Mouse (Mus musculus): ENCODE data around the gene Rnf149. TPM values are rescaled to one million over a fixed set of nuclear protein-coding genes. Genes with fewer than 3 reads are reported as not detected.
A peak's percentile ranks its signal among the peaks of the same experiment; 100 is the strongest.

The Rnf149 gene
- polyA plus RNA-seq, 1 experiment = 35.4 TPM

DNA sequence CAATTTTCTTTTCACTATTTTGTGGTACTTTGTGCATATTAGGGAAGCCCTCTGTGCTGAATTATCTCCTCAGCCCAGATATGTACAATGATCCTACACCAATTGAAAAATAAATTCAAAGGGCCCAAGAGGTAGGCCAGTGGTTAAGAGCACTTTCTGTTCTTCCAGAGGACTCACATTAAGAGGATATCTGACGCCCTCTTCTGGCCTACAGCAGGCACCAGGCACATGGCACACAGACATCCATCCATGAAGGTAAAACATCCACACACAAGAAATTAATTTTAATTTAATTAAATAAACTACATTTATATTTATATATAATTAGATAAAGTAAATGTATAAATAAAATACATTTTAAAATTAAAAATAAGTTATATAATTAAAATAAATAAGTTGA lies 72.9 kb downstream of the Rnf149 start:
- no peaks in the 10 kb centered on the region for H3K36me3 ChIP-seq (ENCODE audit: control insufficient read depth, insufficient read depth, low read length, poor library complexity, severe bottlenecking)
- H3K4me3 ChIP-seq (ENCODE audit: low read depth, low read length) = no peak overlapping the region
- TF ChIP-seq EP300 (IDR thresholded peaks at IDR 0.05; ENCODE audit: insufficient read depth, low read depth, low read length) (no peak), CTCF (IDR thresholded peaks at IDR 0.05; ENCODE audit: low read depth, low read length) (peak; percentile 62)
- H3K27ac ChIP-seq (ENCODE audit: insufficient read depth, low read length) = no peak overlapping the region
- H3K9me3 ChIP-seq (replicated peaks; ENCODE audit: control insufficient read depth, insufficient read depth, low read length, poor library complexity, severe bottlenecking) = no peaks in the 10 kb centered on the region
- no peak overlapping the region for H3K9ac ChIP-seq (ENCODE audit: low read depth, poor library complexity, severe bottlenecking)
- no peaks in the 10 kb centered on the region for H3K4me1 ChIP-seq (ENCODE audit: control insufficient read depth, insufficient read depth, low read length)
- H3K27me3 ChIP-seq (ENCODE audit: control insufficient read depth, insufficient read depth, low read length, poor library complexity, severe bottlenecking) = no peaks in the 10 kb centered on the region

DNA sequence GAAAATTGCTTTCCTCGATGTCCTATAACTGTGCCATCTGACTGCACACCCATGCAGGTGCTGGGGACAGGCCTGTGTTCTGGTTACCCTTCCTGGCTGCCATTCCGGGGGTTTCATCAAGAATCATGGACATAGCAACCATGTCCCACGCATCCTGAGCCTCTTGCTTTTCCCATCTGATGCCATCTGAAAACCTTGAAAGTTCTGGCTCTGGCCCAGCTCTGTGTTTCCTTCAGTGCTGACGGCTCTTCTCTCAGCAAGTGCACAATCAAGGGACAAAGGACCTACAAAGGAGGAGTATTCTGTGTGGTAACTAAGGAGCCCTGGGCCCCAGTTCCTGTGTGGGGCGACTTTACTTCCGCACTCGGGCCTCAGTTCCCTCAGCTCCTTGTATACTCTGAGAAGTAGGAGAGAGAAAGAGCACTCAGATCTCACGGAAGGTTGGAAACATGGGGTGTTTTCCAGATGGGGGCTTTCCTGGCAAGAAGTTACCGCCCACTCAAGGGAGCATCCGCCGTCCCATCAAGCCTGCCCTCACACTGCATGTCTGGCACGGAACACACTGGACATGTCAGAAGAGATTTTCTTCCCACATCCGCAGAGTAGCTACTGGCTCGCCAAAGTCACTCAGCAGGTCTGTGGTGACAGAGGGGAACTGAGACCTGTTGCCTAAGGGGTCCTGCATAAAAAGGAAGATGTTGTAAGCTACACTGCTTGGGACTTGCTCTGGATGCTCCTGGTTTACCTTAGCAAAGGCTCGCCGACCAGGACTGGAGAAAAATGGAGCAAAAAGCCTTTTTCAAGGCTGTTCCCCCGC lies 74.2 kb downstream of the Rnf149 start:
- H3K4me1 ChIP-seq (ENCODE audit: control insufficient read depth, insufficient read depth, low read length) = no peaks in the 10 kb centered on the region
- no peaks in the 10 kb centered on the region for H3K9me3 ChIP-seq (replicated peaks; ENCODE audit: control insufficient read depth, insufficient read depth, low read length, poor library complexity, severe bottlenecking)
- TF ChIP-seq CTCF (IDR thresholded peaks at IDR 0.05; ENCODE audit: low read depth, low read length) (no peak), POLR2A (IDR thresholded peaks at IDR 0.05; ENCODE audit: insufficient read depth, low read length) (no peak), EP300 (IDR thresholded peaks at IDR 0.05; ENCODE audit: insufficient read depth, low read depth, low read length) (no peak)
- H3K4me3 ChIP-seq (ENCODE audit: low read depth, low read length) = no peak overlapping the region
- H3K27me3 ChIP-seq (ENCODE audit: control insufficient read depth, insufficient read depth, low read length, poor library complexity, severe bottlenecking) = no peaks in the 10 kb centered on the region
- H3K9ac ChIP-seq (ENCODE audit: low read depth, poor library complexity, severe bottlenecking) = no peak overlapping the region
- no peak overlapping the region for H3K27ac ChIP-seq (ENCODE audit: insufficient read depth, low read length)
- no peaks in the 10 kb centered on the region for H3K36me3 ChIP-seq (ENCODE audit: control insufficient read depth, insufficient read depth, low read length, poor library complexity, severe bottlenecking)

Other genes starting within 250 kb of the Rnf149 start
- 2,420 and 2,624 TPM in 2 replicates for gene Rpl31, start 209.6 kb downstream of the Rnf149 start, polyA plus RNA-seq (2011; ENCODE audit: insufficient read depth, insufficient read length, low read depth, missing spikeins)
- gene Tbc1d8, start 98.7 kb downstream of the Rnf149 start, polyA plus RNA-seq (2011; ENCODE audit: insufficient read depth, insufficient read length, low read depth, missing spikeins) = 34.6 and 35.2 TPM in 2 replicates
- 60.0 and 73.3 TPM in 2 replicates for gene Cnot11, start 42.4 kb downstream of the Rnf149 start, polyA plus RNA-seq (2011; ENCODE audit: insufficient read depth, insufficient read length, low read depth, missing spikeins)
- gene Creg2, start 74.1 kb upstream of the Rnf149 start, polyA plus RNA-seq (2011; ENCODE audit: insufficient read depth, insufficient read length, low read depth, missing spikeins) = not detected in 2 replicates
- not detected in 2 replicates for gene Rfx8, start 143.6 kb upstream of the Rnf149 start, polyA plus RNA-seq (2011; ENCODE audit: insufficient read depth, insufficient read length, low read depth, missing spikeins)
- not detected in 2 replicates for gene Gm3646, start 227.9 kb upstream of the Rnf149 start, polyA plus RNA-seq (2011; ENCODE audit: insufficient read depth, insufficient read length, low read depth, missing spikeins)